Mouse (Mus musculus) forebrain, embryonic 16.5 days (tissue): ENCODE data around the gene Rgs14. TPM values are rescaled to one million over a fixed set of nuclear protein-coding genes. Genes with fewer than 3 reads are reported as not detected.

ENCODE experiments used
- ATAC-seq: fragments of 200-750 bp; cut with Nextera tagmentation; 2 replicates; pipeline ENCODE4 v1.8.0; 2017; ENCODE audit warnings: mild to moderate bottlenecking, moderate library complexity
- H3K27ac ChIP-seq: fragments of 300-500 bp; sonication (generic); 2 replicates; pipeline ENCODE4 v1.5.1; 2014; ENCODE audit warnings: low read length, control low read depth
- H3K27me3 ChIP-seq: fragments of 300-500 bp; sonication (generic); replicated peaks from 2 replicates; pipeline ENCODE4 v1.6.1; 2014; ENCODE audit warnings: low read length; ENCODE audit not compliant: control insufficient read depth, insufficient read depth
- H3K36me3 ChIP-seq: fragments of 300-500 bp; sonication (generic); 2 replicates; pipeline ENCODE4 v1.6.1; 2014; ENCODE audit not compliant: control insufficient read depth, insufficient read depth
- H3K4me1 ChIP-seq: fragments of 300-500 bp; sonication (generic); replicated peaks from 2 replicates; pipeline ENCODE4 v1.6.1; 2014; ENCODE audit warnings: low read length; ENCODE audit not compliant: control insufficient read depth, insufficient read depth
- H3K4me2 ChIP-seq: fragments of 300-500 bp; sonication (generic); 2 replicates; pipeline ENCODE4 v1.6.1; 2014; ENCODE audit warnings: mild to moderate bottlenecking, low read length, control low read depth
- H3K4me3 ChIP-seq: fragments of 300-500 bp; sonication (generic); replicated peaks from 2 replicates; pipeline ENCODE4 v1.5.1; 2014; ENCODE audit warnings: mild to moderate bottlenecking, low read length, control low read depth
- H3K9ac ChIP-seq: fragments of 300-500 bp; sonication (generic); replicated peaks from 2 replicates; pipeline ENCODE4 v1.6.1; 2014; ENCODE audit warnings: low read depth, low read length, control low read depth
- H3K9me3 ChIP-seq: fragments of 300-500 bp; sonication (generic); 2 replicates; pipeline ENCODE4 v1.6.1; 2016; ENCODE audit warnings: low read length; ENCODE audit not compliant: control insufficient read depth
- WGBS: fragments of 180-500 bp; shearing (Covaris S2); extraction: QIAGEN DNeasy Blood & Tissue Kit; methylation state at CpG from one replicate; pipeline ENCODE4 v1.1.7; 2014; 5-methylcytosine and 5-hydroxymethylcytosine counted together
- polyA plus RNA-seq: library from polyadenylated mRNA; unstranded; fragments of >200 nt; fragmentation: Nextera tagmentation; extraction: Ambion mirVana; gene quantifications from 2 replicates; pipeline ENCODE4 v1.2.1, GENCODE M21; 2015

Gene Rgs14
- polyA plus RNA-seq, 1 experiment from 2014 or later: 1.4 TPM

DNA sequence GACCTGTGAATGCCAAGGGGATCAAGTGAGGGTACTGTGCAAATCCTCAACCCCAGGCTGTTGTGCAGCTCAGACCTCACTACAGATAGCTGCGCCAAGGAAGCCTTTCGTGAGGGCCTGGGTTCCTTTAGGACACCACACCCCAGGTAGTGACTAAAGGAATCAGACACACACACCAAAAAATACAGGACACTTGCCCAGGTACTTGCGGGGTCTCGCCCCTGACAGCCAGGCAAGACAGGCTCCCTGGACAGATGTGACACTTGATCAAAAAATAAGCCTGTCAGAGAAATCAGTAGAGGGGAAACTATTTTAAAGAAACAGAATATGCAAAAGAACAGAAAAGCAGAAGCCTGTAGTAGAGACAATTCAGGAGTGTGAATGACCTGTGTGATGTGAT, 40.9 kb upstream of the Rgs14 start:
- Histone ChIP-seq H3K36me3 (peaks cover 15% of the 10 kb centered on the region), H3K4me2 (peak overlapping the region; percentile 92), H3K9ac (peak overlapping the region; percentile 76), H3K4me3 (peak overlapping the region; percentile 93), H3K27me3 (no peaks in the 10 kb centered on the region), H3K9me3 (no peaks in the 10 kb centered on the region), H3K4me1 (peaks cover 37% of the 10 kb centered on the region), H3K27ac (no peak overlapping the region)
- no peak for ATAC-seq
- 75% methylated on average over 4 of the region's 4 CpGs for WGBS

DNA sequence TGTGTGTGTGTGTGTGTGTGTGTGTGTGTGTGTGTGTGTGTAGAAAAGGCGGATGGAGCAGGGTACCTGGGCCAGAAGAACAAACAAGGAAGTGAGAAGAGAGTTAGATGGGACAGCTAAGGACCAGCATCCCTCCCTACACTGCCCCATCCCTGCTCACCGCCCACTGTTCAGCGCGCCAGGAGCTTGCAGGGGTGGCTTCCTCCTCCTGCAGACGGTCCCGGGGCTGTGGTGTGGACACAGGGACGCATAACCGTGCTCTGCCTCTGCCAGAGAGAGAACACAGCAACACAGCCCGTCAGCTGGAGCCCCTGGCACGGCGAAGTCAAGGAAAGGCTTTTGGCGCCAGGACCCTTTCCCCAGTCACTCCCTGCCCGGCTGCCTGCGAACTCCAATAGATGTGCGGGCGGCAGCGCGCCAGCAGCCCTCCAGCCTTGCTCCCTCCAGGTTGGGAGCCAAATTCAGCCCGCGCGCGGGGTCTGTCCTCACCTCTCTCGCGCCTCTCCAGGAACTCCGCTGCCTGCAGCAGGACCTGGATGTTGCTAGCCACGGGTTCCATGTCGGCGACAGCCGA, 40.3 kb upstream of the Rgs14 start:
- peak overlapping the region; percentile 92 for H3K4me2 ChIP-seq
- no peaks in the 10 kb centered on the region for H3K9me3 ChIP-seq
- peaks cover 15% of the 10 kb centered on the region for H3K36me3 ChIP-seq
- H3K9ac ChIP-seq: peak overlapping the region; percentile 76
- H3K4me3 ChIP-seq: peak overlapping the region; percentile 93
- peak overlapping the region; percentile 80 for H3K27ac ChIP-seq
- WGBS: 1% methylated on average over 29 of the region's 29 CpGs
- ATAC-seq: peak; percentile 19
- peaks cover 33% of the 10 kb centered on the region for H3K4me1 ChIP-seq
- H3K27me3 ChIP-seq: no peaks in the 10 kb centered on the region

GRCm38 (mm10) chr13:55329683-55330566, 39.6 kb upstream of the Rgs14 start, which contains the start of gene Mxd3:
Mxd3 (minus strand) TSS chr13:55329823.
- peak within 1 kb of the TSS; percentile 76 for H3K9ac ChIP-seq
- peak within 1 kb of the TSS; percentile 89 for H3K27ac ChIP-seq
- no peaks in the 10 kb centered on the region for H3K9me3 ChIP-seq
- peak; percentile 81 for ATAC-seq
- H3K4me3 ChIP-seq: peak within 1 kb of the TSS; percentile 93
- peak within 1 kb of the TSS; percentile 92 for H3K4me2 ChIP-seq
- peaks cover 33% of the 10 kb centered on the region for H3K4me1 ChIP-seq
- no peaks in the 10 kb centered on the region for H3K27me3 ChIP-seq
- WGBS: under 1% methylated on average over 79 of the region's 82 CpGs
- H3K36me3 ChIP-seq: peaks cover 12% of the 10 kb centered on the region

DNA sequence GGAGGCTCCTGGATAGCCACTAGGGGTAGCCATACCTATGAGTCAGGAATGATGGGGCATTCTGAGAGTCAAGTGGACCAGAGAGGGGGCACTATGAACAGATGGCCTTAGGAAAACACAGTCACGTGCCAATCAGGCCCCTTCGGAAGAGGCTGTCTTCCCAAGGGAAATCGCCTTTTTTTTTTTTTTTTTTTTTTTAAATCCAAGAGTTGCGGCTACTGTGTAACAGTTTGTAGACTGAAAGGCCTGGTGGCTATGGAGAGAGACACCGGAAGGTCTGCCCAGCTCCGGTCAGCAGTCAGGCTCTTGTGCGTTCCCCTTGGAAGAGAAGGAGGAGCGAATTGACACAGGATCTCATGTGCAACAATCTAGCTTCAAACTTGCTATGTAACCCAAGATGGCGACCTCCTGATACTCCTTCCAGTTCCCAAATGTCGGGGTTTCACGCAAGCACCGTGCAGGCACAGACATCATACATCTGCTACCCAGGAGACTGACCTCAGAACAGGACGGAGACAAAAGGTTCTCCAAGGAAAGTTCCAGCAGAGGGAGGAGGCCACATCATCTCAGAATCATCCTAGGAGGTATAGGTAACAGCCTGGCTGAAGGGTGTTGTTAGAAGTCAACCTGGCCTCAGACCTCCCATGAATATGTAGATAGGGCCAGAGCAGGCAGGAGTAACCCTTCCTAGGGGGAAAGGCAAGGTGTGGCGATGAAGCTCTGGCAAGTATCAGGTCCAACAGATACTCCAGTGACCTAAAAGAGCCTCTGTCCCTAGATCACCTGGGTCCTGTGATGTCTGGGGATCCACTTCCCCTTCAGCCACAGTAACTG, 38.7 kb upstream of the Rgs14 start:
- no peaks in the 10 kb centered on the region for H3K9me3 ChIP-seq
- WGBS: 51% methylated on average over 14 of the region's 14 CpGs
- peaks cover 5% of the 10 kb centered on the region for H3K36me3 ChIP-seq
- peak overlapping the region; percentile 92 for H3K4me2 ChIP-seq
- H3K4me1 ChIP-seq: peaks cover 33% of the 10 kb centered on the region
- no peaks in the 10 kb centered on the region for H3K27me3 ChIP-seq
- peak overlapping the region; percentile 93 for H3K4me3 ChIP-seq
- ATAC-seq: no peak; the same call in 1 of the 2 replicates
- peak overlapping the region; percentile 89 for H3K27ac ChIP-seq
- H3K9ac ChIP-seq: peak overlapping the region; percentile 76

GRCm38 (mm10) chr13:55332331-55332730, 37.2 kb upstream of the Rgs14 start:
- no peak for ATAC-seq
- Histone ChIP-seq H3K9ac (no peak overlapping the region), H3K27ac (no peak overlapping the region), H3K36me3 (no peaks in the 10 kb centered on the region), H3K4me2 (no peak overlapping the region), H3K4me1 (peaks cover 28% of the 10 kb centered on the region), H3K4me3 (no peak overlapping the region), H3K27me3 (no peaks in the 10 kb centered on the region), H3K9me3 (no peaks in the 10 kb centered on the region)
- 88% methylated on average over 3 of the region's 3 CpGs for WGBS

GRCm38 (mm10) chr13:55335701-55336100, 33.8 kb upstream of the Rgs14 start:
- no peak for ATAC-seq
- 89% methylated on average over 4 of the region's 4 CpGs for WGBS

GRCm38 (mm10) chr13:55337341-55337975, 32.1 kb upstream of the Rgs14 start:
- Histone ChIP-seq H3K9ac (no peak overlapping the region), H3K9me3 (no peaks in the 10 kb centered on the region), H3K4me3 (no peak overlapping the region), H3K27me3 (no peaks in the 10 kb centered on the region), H3K36me3 (no peaks in the 10 kb centered on the region), H3K27ac (no peak overlapping the region), H3K4me1 (no peaks in the 10 kb centered on the region), H3K4me2 (no peak overlapping the region)
- 71% methylated on average over 10 of the region's 10 CpGs for WGBS
- ATAC-seq: no peak

More at GRCm38 (mm10) chr13:55335701-55336100, 33.8 kb upstream of the Rgs14 start:
- Histone ChIP-seq H3K4me1 (peaks cover 1% of the 10 kb centered on the region; the same call in 1 of the 2 replicates), H3K27me3 (no peaks in the 10 kb centered on the region), H3K27ac (no peak overlapping the region), H3K9ac (no peak overlapping the region), H3K4me3 (no peak overlapping the region), H3K4me2 (no peak overlapping the region), H3K36me3 (no peaks in the 10 kb centered on the region), H3K9me3 (no peaks in the 10 kb centered on the region)

DNA sequence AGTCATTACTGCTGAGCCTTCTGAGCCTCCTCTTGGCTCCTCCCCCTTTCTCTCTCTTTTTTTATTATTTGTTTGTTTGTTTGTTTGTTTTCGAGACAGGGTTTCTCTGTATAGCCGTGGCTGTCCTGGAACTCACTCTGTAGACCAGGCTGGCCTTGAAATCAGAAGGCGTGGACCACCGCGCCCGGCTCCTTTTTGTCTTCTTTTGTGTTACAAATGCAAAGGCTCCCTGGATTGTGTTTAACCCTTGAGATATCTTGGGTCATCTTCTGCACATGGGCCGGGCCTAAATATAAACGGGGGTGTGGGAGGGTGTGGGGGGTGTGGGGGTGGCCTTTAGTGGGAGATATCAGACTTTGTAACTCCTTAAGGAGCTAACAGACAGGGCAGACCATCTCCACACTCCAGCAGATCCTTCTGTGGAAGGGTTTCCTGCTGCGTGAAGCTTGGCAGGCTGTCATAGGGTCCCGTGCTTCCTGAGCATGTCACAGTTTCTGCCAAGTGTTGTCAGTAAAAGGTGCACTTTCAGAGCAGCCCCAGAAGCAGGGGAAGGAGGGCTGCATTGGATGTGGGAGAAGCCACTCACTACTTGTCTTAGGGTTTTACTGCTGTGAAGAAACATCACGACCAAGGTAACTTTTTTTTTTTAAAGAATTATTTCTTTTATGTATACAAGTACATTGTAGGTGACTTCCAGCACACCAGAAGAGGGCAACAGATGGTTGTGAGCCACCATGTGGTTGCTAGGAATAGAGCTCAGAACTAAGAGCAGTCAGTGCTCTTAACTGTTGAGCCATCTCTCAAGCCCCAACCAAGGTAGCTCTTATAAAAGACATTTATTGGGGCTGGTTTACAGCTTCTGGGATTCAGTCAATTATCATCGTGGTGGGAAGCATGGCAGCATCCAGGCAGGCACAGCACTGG, 31.1 kb upstream of the Rgs14 start:
- Histone ChIP-seq H3K4me1 (no peaks in the 10 kb centered on the region), H3K4me3 (no peak overlapping the region), H3K27me3 (no peaks in the 10 kb centered on the region), H3K36me3 (no peaks in the 10 kb centered on the region), H3K9me3 (no peaks in the 10 kb centered on the region), H3K9ac (no peak overlapping the region), H3K4me2 (no peak overlapping the region), H3K27ac (no peak overlapping the region)
- WGBS: 59% methylated on average over 12 of the region's 12 CpGs
- no peak for ATAC-seq
